Mouse (Mus musculus) lung, embryonic 16.5 days (tissue): ENCODE measurements around the gene Sco1. TPM values are rescaled to one million over a fixed set of nuclear protein-coding genes. Genes with fewer than 3 reads are reported as not detected.

ENCODE experiments used
- ATAC-seq: fragments of 200-750 bp; cut with Nextera tagmentation; 2 replicates; pipeline ENCODE4 v1.8.0; 2017; ENCODE audit warnings: low read depth, mild to moderate bottlenecking, moderate library complexity
- H3K27ac ChIP-seq: fragments of 300-500 bp; sonication (generic); 2 replicates; pipeline ENCODE4 v1.5.1; 2014; ENCODE audit warnings: mild to moderate bottlenecking, control low read depth, low read length
- H3K27me3 ChIP-seq: fragments of 300-500 bp; sonication (generic); 2 replicates; pipeline ENCODE4 v1.6.1; 2014; ENCODE audit warnings: low read depth, low read length, mixed read lengths; ENCODE audit not compliant: control insufficient read depth, insufficient read depth
- H3K36me3 ChIP-seq: fragments of 300-500 bp; sonication (generic); 2 replicates; pipeline ENCODE4 v1.6.1; 2014; ENCODE audit warnings: low read length; ENCODE audit not compliant: control insufficient read depth, insufficient read depth
- H3K4me1 ChIP-seq: fragments of 300-500 bp; sonication (generic); replicated peaks from 2 replicates; pipeline ENCODE4 v1.6.1; 2014; ENCODE audit warnings: low read length, mixed read lengths; ENCODE audit not compliant: control insufficient read depth, insufficient read depth
- H3K4me2 ChIP-seq: fragments of 300-500 bp; sonication (generic); 2 replicates; pipeline ENCODE4 v1.6.1; 2014; ENCODE audit warnings: low read depth, low read length, control low read depth
- H3K4me3 ChIP-seq: fragments of 300-500 bp; sonication (generic); 2 replicates; pipeline ENCODE4 v1.5.1; 2014; ENCODE audit warnings: mild to moderate bottlenecking, low read length, control low read depth
- H3K9ac ChIP-seq: fragments of 300-500 bp; sonication (generic); 2 replicates; pipeline ENCODE4 v1.6.1; 2014; ENCODE audit warnings: low read length, control low read depth
- H3K9me3 ChIP-seq: fragments of 300-500 bp; sonication (generic); 2 replicates; pipeline ENCODE4 v1.6.1; 2016; ENCODE audit warnings: low read length; ENCODE audit not compliant: control insufficient read depth
- WGBS: fragments of 180-500 bp; shearing (Covaris S2); extraction: QIAGEN DNeasy Blood & Tissue Kit; methylation state at CpG from one replicate; pipeline ENCODE4 v1.1.7; 2014; 5-methylcytosine and 5-hydroxymethylcytosine counted together
- polyA plus RNA-seq: library from polyadenylated mRNA; unstranded; fragments of >200 nt; fragmentation: Nextera tagmentation; extraction: Ambion mirVana; gene quantifications from 2 replicates; pipeline ENCODE4 v1.2.1, GENCODE M21; 2015

The Sco1 gene
- polyA plus RNA-seq, 1 experiment from 2014 or later = 15.8 TPM

GRCm38 (mm10) chr11:67036229-67036628, 16.2 kb upstream of the Sco1 start:
- Histone ChIP-seq H3K27ac (no peak overlapping the region), H3K9me3 (no peaks in the 10 kb centered on the region), H3K4me3 (no peak overlapping the region), H3K4me1 (no peaks in the 10 kb centered on the region), H3K4me2 (no peak overlapping the region), H3K27me3 (no peaks in the 10 kb centered on the region), H3K9ac (no peak overlapping the region), H3K36me3 (peaks cover 19% of the 10 kb centered on the region)
- ATAC-seq = no peak
- 78% methylated on average over 6 of the region's 6 CpGs for WGBS

- Histone ChIP-seq H3K36me3 (peaks cover 22% of the 10 kb centered on the region), H3K4me3 (no peak overlapping the region), H3K9me3 (no peaks in the 10 kb centered on the region), H3K4me2 (no peak overlapping the region), H3K4me1 (no peaks in the 10 kb centered on the region), H3K27ac (no peak overlapping the region), H3K9ac (no peak overlapping the region), H3K27me3 (no peaks in the 10 kb centered on the region)
- ATAC-seq = no peak
- WGBS = 91% methylated on average over 9 of the region's 9 CpGs
These were observed 15.6 kb upstream of the Sco1 start for GRCm38 (mm10) chr11:67036892-67037291.

DNA sequence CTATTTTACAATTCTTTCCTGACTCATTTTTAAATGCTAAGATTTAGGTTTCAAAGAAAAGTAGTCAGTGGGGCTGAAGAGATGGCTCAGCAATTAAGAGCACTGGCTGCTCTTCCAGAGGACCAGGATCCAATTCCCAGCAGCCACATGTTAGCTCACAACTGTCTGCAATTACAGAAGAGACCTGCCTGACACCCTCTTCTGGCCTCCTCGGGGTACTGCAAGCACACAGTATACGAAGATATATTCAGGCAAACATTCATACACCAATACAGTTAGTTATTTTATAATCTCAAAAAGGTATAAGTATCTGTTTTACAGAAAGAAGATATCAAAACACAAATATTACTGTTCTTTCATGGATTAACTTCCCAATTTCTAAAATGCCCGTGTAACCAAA, 12.7 kb upstream of the Sco1 start:
- H3K4me3 ChIP-seq = no peak overlapping the region
- 82% methylated on average over 3 of the region's 3 CpGs for WGBS
- H3K9me3 ChIP-seq = no peaks in the 10 kb centered on the region
- H3K4me1 ChIP-seq = no peaks in the 10 kb centered on the region
- no peak for ATAC-seq
- H3K9ac ChIP-seq = no peak overlapping the region
- no peak overlapping the region for H3K4me2 ChIP-seq
- no peak overlapping the region for H3K27ac ChIP-seq
- no peaks in the 10 kb centered on the region for H3K27me3 ChIP-seq
- peaks cover 22% of the 10 kb centered on the region for H3K36me3 ChIP-seq

- Histone ChIP-seq H3K9ac (no peak overlapping the region), H3K4me3 (no peak overlapping the region), H3K9me3 (no peaks in the 10 kb centered on the region), H3K36me3 (peaks cover 22% of the 10 kb centered on the region), H3K27ac (no peak overlapping the region), H3K4me1 (no peaks in the 10 kb centered on the region), H3K27me3 (no peaks in the 10 kb centered on the region), H3K4me2 (no peak overlapping the region)
- 93% methylated on average over 6 of the region's 6 CpGs for WGBS
- no peak for ATAC-seq
These were observed 12.0 kb upstream of the Sco1 start for GRCm38 (mm10) chr11:67040483-67040882.

DNA sequence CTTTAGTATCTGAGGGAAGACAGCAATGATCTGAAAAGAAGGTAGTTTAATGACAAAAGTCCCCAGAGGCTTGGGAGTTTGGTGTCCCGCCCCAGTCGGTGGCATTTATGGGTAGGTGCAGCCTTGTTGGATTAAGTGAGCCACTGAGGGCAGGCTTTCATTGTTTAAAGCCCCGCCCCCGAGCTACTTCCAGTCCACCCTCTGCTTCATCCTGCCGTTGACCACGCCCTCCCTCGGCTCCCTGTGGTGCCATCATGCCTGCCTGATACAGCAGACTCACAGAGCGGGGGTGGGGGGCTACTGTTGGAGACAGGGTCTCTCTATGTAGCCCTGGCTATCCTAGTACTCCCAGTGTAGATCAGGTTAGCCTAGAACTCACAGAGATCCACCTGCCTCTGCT, 9.5 kb upstream of the Sco1 start:
- H3K9me3 ChIP-seq = no peaks in the 10 kb centered on the region
- H3K36me3 ChIP-seq = peaks cover 19% of the 10 kb centered on the region
- ATAC-seq = no peak
- no peak overlapping the region for H3K4me2 ChIP-seq
- no peaks in the 10 kb centered on the region for H3K27me3 ChIP-seq
- 64% methylated on average over 8 of the region's 8 CpGs for WGBS
- H3K9ac ChIP-seq = no peak overlapping the region
- H3K27ac ChIP-seq = no peak overlapping the region
- H3K4me1 ChIP-seq = no peaks in the 10 kb centered on the region
- no peak overlapping the region for H3K4me3 ChIP-seq

DNA sequence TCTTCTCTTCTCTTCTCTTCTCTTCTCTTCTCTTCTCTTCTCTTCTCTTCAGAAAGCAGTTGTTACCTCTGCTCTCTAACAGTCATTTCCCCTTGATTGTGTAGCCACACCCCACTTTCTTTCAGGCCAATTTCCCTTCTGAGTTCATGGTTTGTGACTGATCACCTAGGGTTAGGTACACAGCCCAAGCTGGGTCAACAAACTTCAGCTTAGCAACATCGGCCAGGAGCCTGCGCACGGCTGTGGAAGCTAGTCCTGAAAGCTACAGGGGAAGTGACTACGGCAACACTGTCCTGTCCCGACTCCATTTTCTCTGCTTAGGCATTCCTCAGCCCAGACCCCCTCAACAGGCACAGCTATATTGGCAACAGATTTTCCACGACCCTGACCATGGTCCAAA, 7.5 kb upstream of the Sco1 start:
- Histone ChIP-seq H3K4me2 (no peak overlapping the region), H3K36me3 (peaks cover 12% of the 10 kb centered on the region; the same call in 1 of the 2 replicates), H3K4me1 (no peaks in the 10 kb centered on the region), H3K4me3 (no peak overlapping the region), H3K9ac (no peak overlapping the region), H3K9me3 (no peaks in the 10 kb centered on the region), H3K27ac (no peak overlapping the region), H3K27me3 (no peaks in the 10 kb centered on the region)
- 47% methylated on average over 6 of the region's 6 CpGs for WGBS
- no peak for ATAC-seq

DNA sequence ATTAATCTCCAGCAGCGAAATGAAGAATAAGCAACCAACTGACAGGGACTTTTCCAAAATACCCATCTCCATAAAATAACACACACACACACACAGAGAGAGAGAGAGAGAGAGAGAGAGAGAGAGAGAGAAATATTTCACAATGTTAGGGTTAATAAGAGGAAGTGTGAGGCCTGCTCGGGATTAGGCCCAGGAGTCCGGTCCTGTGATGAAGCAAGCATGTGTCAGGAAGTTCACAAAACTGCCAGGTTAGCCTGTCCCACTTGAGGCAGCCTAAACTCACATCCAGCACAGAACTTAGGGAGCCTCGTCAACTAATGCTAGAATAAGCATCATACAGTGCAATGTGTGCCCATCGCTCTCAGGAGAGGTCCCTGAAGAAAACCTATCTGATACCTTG, 5.3 kb upstream of the Sco1 start:
- no peaks in the 10 kb centered on the region; the same call in 1 of the 2 replicates for H3K36me3 ChIP-seq
- 86% methylated on average over 5 of the region's 5 CpGs for WGBS
- no peak overlapping the region for H3K4me3 ChIP-seq
- H3K27me3 ChIP-seq = no peaks in the 10 kb centered on the region
- no peak for ATAC-seq
- H3K27ac ChIP-seq = no peak overlapping the region
- no peak overlapping the region for H3K4me2 ChIP-seq
- H3K9ac ChIP-seq = no peak overlapping the region
- H3K9me3 ChIP-seq = no peaks in the 10 kb centered on the region
- 0 out of 2 replicates have a peak, but pooled peaks cover 2% of the 10 kb centered on the region for H3K4me1 ChIP-seq

DNA sequence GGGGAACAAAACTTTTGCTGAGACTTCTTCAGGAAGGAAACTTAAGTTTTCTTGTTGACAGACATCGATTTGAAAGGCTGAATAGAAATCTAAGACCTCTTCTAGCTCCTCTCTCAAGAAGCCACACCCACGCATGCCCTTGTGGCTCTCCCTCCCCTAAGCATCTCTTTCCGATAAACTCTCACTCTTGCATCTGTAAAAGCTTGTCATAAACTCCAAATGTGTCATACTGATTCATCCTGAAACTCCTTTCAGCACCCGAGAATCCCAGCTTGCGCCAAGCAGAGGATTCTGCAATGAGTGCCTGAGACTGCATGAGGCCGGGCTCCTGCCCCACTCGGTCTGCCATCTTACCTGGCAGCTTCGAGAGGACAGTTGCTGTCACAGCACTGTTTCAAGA, 4.0 kb upstream of the Sco1 start:
- ATAC-seq = no peak
- no peak overlapping the region for H3K9ac ChIP-seq
- 85% methylated on average over 8 of the region's 8 CpGs for WGBS
- no peak overlapping the region for H3K4me2 ChIP-seq
- H3K36me3 ChIP-seq = no peaks in the 10 kb centered on the region; the same call in 1 of the 2 replicates
- no peak overlapping the region for H3K27ac ChIP-seq
- H3K4me3 ChIP-seq = no peak overlapping the region
- no peaks in the 10 kb centered on the region for H3K9me3 ChIP-seq
- peaks cover 7% of the 10 kb centered on the region for H3K4me1 ChIP-seq
- no peaks in the 10 kb centered on the region for H3K27me3 ChIP-seq

DNA sequence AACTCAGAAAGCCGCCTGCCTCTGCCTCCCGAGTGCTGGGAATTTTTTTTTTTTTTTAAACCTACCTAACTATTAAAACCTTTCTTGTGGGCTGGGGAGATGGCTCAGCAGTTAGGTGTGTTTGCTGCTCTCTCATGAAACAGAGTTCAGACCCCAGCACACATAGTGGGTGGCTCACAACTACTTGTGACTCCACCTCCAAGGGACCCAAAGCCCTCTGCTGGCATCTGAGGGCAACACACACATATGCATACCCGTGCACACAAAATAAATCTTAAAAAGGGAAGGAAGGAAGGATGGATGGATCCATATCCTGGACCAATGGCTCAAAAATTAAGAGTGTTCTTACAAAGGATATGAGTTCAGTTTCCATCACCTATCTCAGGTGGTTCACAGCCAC, 3.2 kb upstream of the Sco1 start:
- 87% methylated on average over 3 of the region's 3 CpGs for WGBS
- Histone ChIP-seq H3K4me2 (no peak overlapping the region), H3K9me3 (no peaks in the 10 kb centered on the region), H3K27ac (no peak overlapping the region), H3K4me3 (no peak overlapping the region), H3K36me3 (no peaks in the 10 kb centered on the region; the same call in 1 of the 2 replicates), H3K4me1 (peaks cover 12% of the 10 kb centered on the region), H3K9ac (no peak overlapping the region), H3K27me3 (no peaks in the 10 kb centered on the region)
- ATAC-seq = no peak
